Mouse (Mus musculus): Measurements from ENCODE around the gene Icam2. TPM values are rescaled to one million over a fixed set of nuclear protein-coding genes. Genes with fewer than 3 reads are reported as not detected.

Gene Icam2
- polyA plus RNA-seq, 1 experiment from 2014 or later = 65.4 TPM

DNA sequence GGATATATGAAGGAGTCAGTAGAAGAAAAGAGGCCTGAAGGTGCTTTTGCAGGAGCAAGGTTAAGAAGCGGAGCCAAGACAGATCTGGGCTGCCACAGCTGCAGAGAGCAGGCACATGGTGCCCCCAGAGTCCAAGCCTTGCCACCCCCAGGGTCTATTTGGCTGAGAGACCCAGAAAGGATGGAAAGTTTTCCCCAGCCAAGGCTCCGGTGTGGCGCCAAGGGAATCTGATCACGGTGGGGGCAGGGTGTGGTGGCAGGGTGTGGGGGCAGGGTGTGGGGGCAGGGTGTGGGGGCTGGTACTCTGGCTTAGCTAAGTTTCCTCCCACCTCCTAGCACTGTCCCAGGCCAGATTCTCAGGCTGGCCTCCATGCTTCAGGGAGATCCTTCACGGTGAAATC lies 59.4 kb downstream of the Icam2 start:
- Histone ChIP-seq H3K36me3 (ENCODE audit: control insufficient read depth, insufficient read depth, low read length) (no peaks in the 10 kb centered on the region), H3K9ac (ENCODE audit: low read depth, low read length) (no peak overlapping the region), H3K9me3 (ENCODE audit: control insufficient read depth, low read length) (no peaks in the 10 kb centered on the region), H3K4me2 (replicated peaks; ENCODE audit: low read depth, low read length) (no peak overlapping the region), H3K27me3 (ENCODE audit: control insufficient read depth, insufficient read depth, low read length) (no peaks in the 10 kb centered on the region), H3K27ac (ENCODE audit: low read depth, low read length) (no peak overlapping the region), H3K4me1 (ENCODE audit: control insufficient read depth, insufficient read depth, low read length) (peaks cover 14% of the 10 kb centered on the region), H3K4me3 (ENCODE audit: low read length) (no peak overlapping the region)
- 34% methylated on average over 5 of the region's 5 CpGs for WGBS
- ATAC-seq (ENCODE audit: low FRiP score, low TSS enrichment) = no peak

Other genes starting within 250 kb of the Icam2 start
- not detected in 2 replicates for gene Gm10840, start 227.2 kb downstream of the Icam2 start, polyA plus RNA-seq (2014; fragmentation: Nextera tagmentation; extraction: Ambion mirVana)
- 216 and 266 TPM in 2 replicates for gene Limd2, start 227.2 kb downstream of the Icam2 start, polyA plus RNA-seq (2014; fragmentation: Nextera tagmentation; extraction: Ambion mirVana)
- gene Strada, start 185.9 kb downstream of the Icam2 start, polyA plus RNA-seq (2014; fragmentation: Nextera tagmentation; extraction: Ambion mirVana) = 29.1 and 33.5 TPM in 2 replicates
- gene Ccdc47, start 171.7 kb downstream of the Icam2 start, polyA plus RNA-seq (2014; fragmentation: Nextera tagmentation; extraction: Ambion mirVana) = 39.3 and 60.3 TPM in 2 replicates
- gene Ddx42, start 171.1 kb downstream of the Icam2 start, polyA plus RNA-seq (2014; fragmentation: Nextera tagmentation; extraction: Ambion mirVana) = 43.1 and 71.8 TPM in 2 replicates
- gene Ftsj3, start 132.0 kb downstream of the Icam2 start, polyA plus RNA-seq (2014; fragmentation: Nextera tagmentation; extraction: Ambion mirVana) = 39.1 and 72.1 TPM in 2 replicates
- gene Psmc5, start 131.9 kb downstream of the Icam2 start, polyA plus RNA-seq (2014; fragmentation: Nextera tagmentation; extraction: Ambion mirVana) = 303 and 334 TPM in 2 replicates
- 54.9 and 78.6 TPM in 2 replicates for gene Smarcd2, start 115.1 kb downstream of the Icam2 start, polyA plus RNA-seq (2014; fragmentation: Nextera tagmentation; extraction: Ambion mirVana)
- 0.81 and 1.2 TPM in 2 replicates for gene Tcam1, start 111.4 kb downstream of the Icam2 start, polyA plus RNA-seq (2014; fragmentation: Nextera tagmentation; extraction: Ambion mirVana)
- not detected in 2 replicates for gene Gh, start 86.2 kb downstream of the Icam2 start, polyA plus RNA-seq (2014; fragmentation: Nextera tagmentation; extraction: Ambion mirVana)
- 7.3 and 7.4 TPM in 2 replicates for gene Cd79b, start 73.3 kb downstream of the Icam2 start, polyA plus RNA-seq (2014; fragmentation: Nextera tagmentation; extraction: Ambion mirVana)
- 0.29 and 0.35 TPM in 2 replicates for gene Scn4a, start 34.8 kb downstream of the Icam2 start, polyA plus RNA-seq (2014; fragmentation: Nextera tagmentation; extraction: Ambion mirVana)
- 0.46 and 0.49 TPM in 2 replicates for gene Prr29, start 22.6 kb downstream of the Icam2 start, polyA plus RNA-seq (2014; fragmentation: Nextera tagmentation; extraction: Ambion mirVana)
- 4.0 and 9.0 TPM in 2 replicates for gene Ern1, start 99.8 kb upstream of the Icam2 start, polyA plus RNA-seq (2014; fragmentation: Nextera tagmentation; extraction: Ambion mirVana)
- gene Tex2, start 225.3 kb upstream of the Icam2 start, polyA plus RNA-seq (2014; fragmentation: Nextera tagmentation; extraction: Ambion mirVana) = 5.0 and 9.7 TPM in 2 replicates